ENCODE assay signal across 1 mouse cellular context in the genomic region with DNA sequence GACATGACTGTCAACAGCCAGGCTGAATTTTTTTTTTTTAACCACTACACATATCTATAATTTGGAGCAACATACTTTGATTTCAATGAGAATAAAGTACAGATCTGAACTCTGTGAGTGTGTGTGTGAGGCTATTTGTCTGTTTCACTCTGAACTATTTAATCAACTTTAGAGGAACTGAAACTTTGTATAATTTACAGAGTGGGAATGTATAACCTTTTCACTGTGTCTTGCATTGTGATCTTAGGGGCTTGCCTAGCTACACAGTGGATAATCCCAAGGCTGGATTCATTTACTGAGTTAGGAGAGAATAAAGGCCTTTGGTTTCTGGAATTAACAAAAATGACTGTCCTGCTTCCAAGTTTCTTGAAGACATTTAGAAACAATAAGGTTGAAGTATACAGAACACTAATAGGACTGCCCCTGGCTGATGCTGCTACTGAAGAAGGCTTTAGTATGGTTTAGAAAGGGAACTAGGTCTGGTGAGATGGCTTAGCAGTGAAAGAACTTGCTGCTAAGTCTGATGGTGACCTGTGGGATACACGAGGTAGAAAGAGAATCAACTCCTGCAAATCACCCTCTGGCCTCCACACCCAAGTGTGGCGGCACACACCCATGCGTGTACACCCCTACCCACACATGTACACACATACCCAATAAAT.
TF ChIP-seq lines count a peak whose summit lies in the region.

No protein-coding gene starts in this region.

TF ChIP-seq in CH12.LX, 34 proteins besides CTCF, POLR2A, EP300 and RAD21:
- peak; percentile 80 for TF ChIP-seq IRF4 (IDR thresholded peaks at IDR 0.05; ENCODE audit: low read depth, low read length)
- no peak for TF ChIP-seq MYC (IDR thresholded peaks at IDR 0.05; ENCODE audit: low read depth, low read length)
- 0 out of 2 replicates have a peak, but pooled peaks have one; percentile 17 for TF ChIP-seq ETS1 (conservative IDR thresholded peaks at IDR 0.05; ENCODE audit: low read depth, low read length)
TF ChIP-seq in CH12.LX: peak in this region for 2.
